Mouse (Mus musculus): ENCODE results near the gene Lrrc4b.

- TF ChIP-seq CTCF (IDR thresholded peaks at IDR 0.05; ENCODE audit: control insufficient read depth, insufficient read depth, insufficient read length) (no peak), MYOD1 (IDR thresholded peaks at IDR 0.05; ENCODE audit: control insufficient read depth, insufficient read length, low read depth) (no peak), USF1 (IDR thresholded peaks at IDR 0.05; ENCODE audit: low read depth) (no peak), CEBPB (IDR thresholded peaks at IDR 0.05; ENCODE audit: low read depth) (no peak), FOSL1 (IDR thresholded peaks at IDR 0.05; ENCODE audit: insufficient read depth, low read length, poor library complexity, severe bottlenecking) (no peak)
Observed at GRCm38 (mm10) chr7:44492166-44492826, 63.5 kb downstream of the Lrrc4b start.
